Mouse (Mus musculus) liver, embryonic 15.5 days (tissue): ENCODE data around the gene R3hdm1. TPM values are rescaled to one million over a fixed set of nuclear protein-coding genes. Genes with fewer than 3 reads are reported as not detected.
"Not testable (repeated sequence)": the region's sequence is repeated elsewhere in the genome, so short reads cannot be mapped to it uniquely, and the experiment has no call there.

Source experiments
- ATAC-seq: fragments of 200-750 bp; cut with Nextera tagmentation; 2 replicates; pipeline ENCODE4 v1.8.0; 2017; ENCODE audit warnings: moderate number of reproducible peaks, mild to moderate bottlenecking, moderate library complexity; ENCODE audit not compliant: insufficient read depth
- H3K27ac ChIP-seq: fragments of 300-500 bp; sonication (generic); replicated peaks from 2 replicates; pipeline ENCODE4 v1.5.1; 2015; ENCODE audit warnings: mild to moderate bottlenecking, inconsistent platforms
- H3K27me3 ChIP-seq: fragments of 300-500 bp; sonication (generic); 2 replicates; pipeline ENCODE4 v1.6.1; 2015; ENCODE audit warnings: mild to moderate bottlenecking, inconsistent platforms
- H3K36me3 ChIP-seq: fragments of 300-500 bp; sonication (generic); replicated peaks from 2 replicates; pipeline ENCODE4 v1.6.1; 2015; ENCODE audit warnings: moderate library complexity, mild to moderate bottlenecking, inconsistent platforms
- H3K4me1 ChIP-seq: fragments of 300-500 bp; sonication (generic); replicated peaks from 2 replicates; pipeline ENCODE4 v1.6.1; 2015; ENCODE audit warnings: inconsistent platforms
- H3K4me2 ChIP-seq: fragments of 300-500 bp; sonication (generic); 2 replicates; pipeline ENCODE4 v1.6.1; 2015; ENCODE audit warnings: moderate library complexity, mild to moderate bottlenecking, inconsistent platforms
- H3K4me3 ChIP-seq: fragments of 300-500 bp; sonication (generic); replicated peaks from 2 replicates; pipeline ENCODE4 v1.5.1; 2015; ENCODE audit warnings: mild to moderate bottlenecking, inconsistent platforms
- H3K9ac ChIP-seq: fragments of 300-500 bp; sonication (generic); 2 replicates; pipeline ENCODE4 v1.6.1; 2015; ENCODE audit warnings: moderate library complexity, mild to moderate bottlenecking, inconsistent platforms
- H3K9me3 ChIP-seq: fragments of 300-500 bp; sonication (generic); replicated peaks from 2 replicates; pipeline ENCODE4 v1.6.1; 2016; ENCODE audit warnings: inconsistent platforms
- WGBS: fragments of 180-500 bp; shearing (Covaris S2); methylation state at CpG from one replicate; pipeline ENCODE4 v1.1.7; 2015; ENCODE audit warnings: mixed read lengths; ENCODE audit not compliant: insufficient replicate concordance; 5-methylcytosine and 5-hydroxymethylcytosine counted together
- polyA plus RNA-seq: library from polyadenylated mRNA; unstranded; fragments of >200 nt; fragmentation: Nextera tagmentation; extraction: Ambion mirVana; gene quantifications from 2 replicates; pipeline ENCODE4 v1.2.1, GENCODE M21; 2015

Gene R3hdm1
- polyA plus RNA-seq, 1 experiment from 2014 or later = 31.1 TPM

- 75% methylated on average over 2 of the region's 2 CpGs for WGBS
- H3K9me3 ChIP-seq = no peaks in the 10 kb centered on the region
- H3K4me1 ChIP-seq = no peaks in the 10 kb centered on the region; the same call in 1 of the 2 replicates
- no peak overlapping the region for H3K9ac ChIP-seq
- H3K36me3 ChIP-seq = no peaks in the 10 kb centered on the region
- no peak for ATAC-seq
- H3K4me3 ChIP-seq = no peak overlapping the region
- no peaks in the 10 kb centered on the region for H3K27me3 ChIP-seq
- H3K4me2 ChIP-seq = no peak overlapping the region
- H3K27ac ChIP-seq = no peak overlapping the region
Observed at GRCm38 (mm10) chr1:128077788-128078187, 25.3 kb upstream of the R3hdm1 start.

DNA sequence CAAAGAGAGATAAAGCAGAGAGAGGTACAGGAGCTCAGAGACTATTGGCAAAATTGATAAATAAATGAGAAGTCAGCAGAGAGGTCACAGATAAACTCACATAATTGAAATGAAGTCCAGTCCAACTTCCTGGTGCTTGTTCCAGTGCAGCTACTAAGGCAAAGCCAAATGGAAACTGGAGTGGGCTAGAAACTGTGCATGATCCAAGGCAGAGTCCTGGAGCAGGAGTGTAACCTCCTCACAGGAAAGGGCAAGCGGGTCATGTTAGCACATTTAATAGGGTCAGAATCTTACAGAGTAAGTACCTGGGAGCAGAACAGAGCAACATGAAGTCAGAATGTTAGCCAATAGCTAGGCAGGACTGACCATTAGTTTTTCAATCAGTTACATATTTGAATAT, 24.5 kb upstream of the R3hdm1 start:
- Histone ChIP-seq H3K27me3 (no peaks in the 10 kb centered on the region), H3K4me2 (no peak overlapping the region), H3K4me1 (no peaks in the 10 kb centered on the region; the same call in 1 of the 2 replicates), H3K9me3 (no peaks in the 10 kb centered on the region), H3K4me3 (no peak overlapping the region), H3K9ac (no peak overlapping the region), H3K36me3 (no peaks in the 10 kb centered on the region), H3K27ac (no peak overlapping the region)
- no peak for ATAC-seq
- WGBS = 82% methylated on average over 1 of the region's 1 CpGs

DNA sequence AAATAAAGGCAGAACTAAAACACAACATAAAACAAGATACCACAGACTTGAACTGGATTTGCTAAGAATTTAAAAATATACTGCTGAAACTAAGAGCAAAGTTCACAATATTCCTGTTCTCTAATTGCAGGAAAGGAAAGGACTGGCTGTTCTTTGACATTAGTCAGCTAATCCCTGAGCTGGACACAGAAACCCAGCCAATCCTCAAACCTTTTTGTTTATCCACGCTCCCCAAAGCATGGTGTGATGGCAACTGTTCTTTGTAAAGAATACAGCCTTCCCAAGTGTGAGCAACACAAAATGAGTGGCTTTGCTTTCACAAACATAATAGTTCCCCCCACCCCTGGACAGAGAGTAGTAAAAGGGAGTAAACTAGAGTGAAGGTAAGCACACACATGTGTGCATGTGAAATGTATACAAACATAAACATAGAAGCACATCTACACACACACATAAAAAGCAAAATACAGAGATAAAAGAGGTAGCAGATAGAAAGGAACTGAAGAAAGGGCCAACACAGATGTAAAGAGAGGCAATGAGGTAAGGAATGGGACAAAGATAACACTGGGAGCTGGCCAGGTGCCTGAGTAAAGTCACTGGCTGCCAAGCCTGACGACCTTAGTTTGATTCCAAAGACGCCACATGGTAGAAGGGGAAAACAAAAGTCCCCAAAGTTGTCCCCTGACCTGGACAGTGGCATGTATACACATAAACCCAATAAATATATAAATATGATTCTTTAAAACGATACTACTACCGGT, 22.0 kb upstream of the R3hdm1 start:
- no peak overlapping the region for H3K4me2 ChIP-seq
- H3K9me3 ChIP-seq = no peaks in the 10 kb centered on the region
- no peaks in the 10 kb centered on the region; the same call in 1 of the 2 replicates for H3K4me1 ChIP-seq
- no peak overlapping the region for H3K4me3 ChIP-seq
- H3K27ac ChIP-seq = no peak overlapping the region
- H3K36me3 ChIP-seq = no peaks in the 10 kb centered on the region
- no peak overlapping the region for H3K9ac ChIP-seq
- WGBS = 68% methylated on average over 5 of the region's 5 CpGs
- H3K27me3 ChIP-seq = no peaks in the 10 kb centered on the region
- ATAC-seq = no peak

DNA sequence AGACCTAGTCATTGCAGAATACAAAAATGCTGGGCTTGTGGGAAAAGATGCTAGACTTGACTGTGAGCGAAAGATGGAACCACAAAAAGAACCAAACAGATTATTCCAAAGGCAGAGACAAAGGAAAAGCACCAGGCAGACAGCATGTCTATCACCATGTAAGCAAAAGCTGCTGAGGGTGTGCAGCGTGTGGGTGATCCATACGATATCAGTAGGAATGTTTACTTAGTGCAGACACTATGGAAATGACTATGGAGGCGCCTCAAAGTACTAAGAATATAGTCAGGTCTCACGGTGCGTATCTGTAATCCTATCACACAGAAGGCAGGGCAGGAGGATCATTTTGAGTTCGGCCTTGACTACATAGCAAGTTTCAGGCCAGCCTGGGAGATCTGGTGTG, 21.2 kb upstream of the R3hdm1 start:
- H3K4me3 ChIP-seq = no peak overlapping the region
- WGBS = 80% methylated on average over 7 of the region's 7 CpGs
- H3K9me3 ChIP-seq = no peaks in the 10 kb centered on the region
- no peak overlapping the region for H3K9ac ChIP-seq
- no peak overlapping the region for H3K27ac ChIP-seq
- H3K27me3 ChIP-seq = no peaks in the 10 kb centered on the region
- H3K4me2 ChIP-seq = no peak overlapping the region
- no peaks in the 10 kb centered on the region for H3K36me3 ChIP-seq
- H3K4me1 ChIP-seq = no peaks in the 10 kb centered on the region; the same call in 1 of the 2 replicates
- ATAC-seq = no peak

DNA sequence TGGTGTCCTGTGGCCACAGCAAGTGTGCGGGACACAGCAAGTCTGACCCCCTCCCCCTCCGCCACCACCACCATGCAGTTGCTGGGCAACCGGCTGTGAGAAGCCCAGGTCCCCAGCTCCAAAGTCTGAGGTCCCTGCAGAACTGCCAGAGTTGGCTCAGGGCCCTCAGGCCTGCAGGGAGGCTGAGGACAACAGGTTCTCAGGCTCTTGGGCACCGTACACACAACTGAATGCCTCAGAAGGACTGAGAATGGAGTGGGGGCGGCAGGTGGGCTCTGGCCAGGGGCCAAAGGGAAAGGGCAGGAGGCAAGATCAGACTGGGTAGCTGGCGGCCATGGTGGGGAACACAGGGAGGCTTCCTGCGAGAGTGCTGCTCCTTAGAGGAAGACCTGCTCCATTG, 20.3 kb upstream of the R3hdm1 start:
- ATAC-seq = peak; percentile 31
- Histone ChIP-seq H3K4me3 (no peak overlapping the region), H3K4me2 (no peak overlapping the region), H3K36me3 (no peaks in the 10 kb centered on the region), H3K9me3 (no peaks in the 10 kb centered on the region), H3K4me1 (no peaks in the 10 kb centered on the region; the same call in 1 of the 2 replicates), H3K9ac (no peak overlapping the region), H3K27me3 (no peaks in the 10 kb centered on the region), H3K27ac (no peak overlapping the region)
- 82% methylated on average over 7 of the region's 7 CpGs for WGBS

- H3K4me3 ChIP-seq = no peak overlapping the region
- no peaks in the 10 kb centered on the region for H3K27me3 ChIP-seq
- ATAC-seq = no peak
- peaks cover 8% of the 10 kb centered on the region; the same call in 1 of the 2 replicates for H3K4me1 ChIP-seq
- no peak overlapping the region for H3K4me2 ChIP-seq
- H3K36me3 ChIP-seq = peaks cover 19% of the 10 kb centered on the region
- no peak overlapping the region for H3K9ac ChIP-seq
- no peaks in the 10 kb centered on the region for H3K9me3 ChIP-seq
- no peak overlapping the region for H3K27ac ChIP-seq
- 56% methylated on average over 2 of the region's 2 CpGs for WGBS
Observed at GRCm38 (mm10) chr1:128094686-128095085, 8.4 kb upstream of the R3hdm1 start.

DNA sequence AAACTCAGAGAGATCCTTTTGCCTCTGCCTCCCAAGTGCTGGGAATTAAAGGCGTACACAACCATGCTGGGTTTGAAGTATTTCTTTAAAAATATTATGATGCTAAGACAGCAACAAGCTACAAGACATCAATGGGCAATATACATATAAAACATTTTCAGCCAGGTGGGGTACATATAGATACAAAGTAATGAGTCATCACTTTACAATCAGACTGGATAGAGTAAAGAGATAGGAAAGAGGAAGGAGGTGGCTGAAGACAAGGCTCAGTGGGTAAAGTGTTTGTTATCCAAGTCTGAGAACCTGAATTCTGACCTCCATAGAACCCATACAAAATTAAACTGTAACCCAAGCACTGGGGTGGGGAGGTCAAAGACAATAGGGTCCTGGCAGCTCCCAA, 4.8 kb upstream of the R3hdm1 start:
- H3K36me3 ChIP-seq = no peaks in the 10 kb centered on the region
- no peak overlapping the region for H3K4me2 ChIP-seq
- peaks cover 24% of the 10 kb centered on the region for H3K4me1 ChIP-seq
- no peak overlapping the region for H3K9ac ChIP-seq
- ATAC-seq = no peak
- H3K4me3 ChIP-seq = no peak overlapping the region
- no peaks in the 10 kb centered on the region for H3K27me3 ChIP-seq
- WGBS = 73% methylated on average over 1 of the region's 1 CpGs
- no peak overlapping the region for H3K27ac ChIP-seq
- H3K9me3 ChIP-seq = no peaks in the 10 kb centered on the region

GRCm38 (mm10) chr1:128102251-128102640, 855 bp upstream of the R3hdm1 start:
- Histone ChIP-seq H3K27ac (peak overlapping the region; percentile 84), H3K4me3 (peak overlapping the region; percentile 85), H3K9ac (peak overlapping the region; percentile 55), H3K9me3 (no peaks in the 10 kb centered on the region), H3K4me2 (peak overlapping the region; percentile 74), H3K36me3 (no peaks in the 10 kb centered on the region; the same call in 1 of the 2 replicates), H3K4me1 (peaks cover 35% of the 10 kb centered on the region), H3K27me3 (no peaks in the 10 kb centered on the region)
- whole genome bisulfite sequencing = under 1% methylated on average over 15 of the region's 15 CpGs
- ATAC-seq = peak; percentile 25

GRCm38 (mm10) chr1:128103520-128104088, 503 bp downstream of the R3hdm1 start:
- Histone ChIP-seq H3K27me3 (no peaks in the 10 kb centered on the region), H3K27ac (peak overlapping the region; percentile 93), H3K4me1 (peaks cover 36% of the 10 kb centered on the region), H3K36me3 (no peaks in the 10 kb centered on the region; the same call in 1 of the 2 replicates), H3K9me3 (no peaks in the 10 kb centered on the region), H3K4me2 (peak overlapping the region; percentile 64), H3K9ac (peak overlapping the region; percentile 93), H3K4me3 (peak overlapping the region; percentile 85)
- WGBS = under 1% methylated on average over 46 of the region's 47 CpGs
- peak; percentile 54 for ATAC-seq

DNA sequence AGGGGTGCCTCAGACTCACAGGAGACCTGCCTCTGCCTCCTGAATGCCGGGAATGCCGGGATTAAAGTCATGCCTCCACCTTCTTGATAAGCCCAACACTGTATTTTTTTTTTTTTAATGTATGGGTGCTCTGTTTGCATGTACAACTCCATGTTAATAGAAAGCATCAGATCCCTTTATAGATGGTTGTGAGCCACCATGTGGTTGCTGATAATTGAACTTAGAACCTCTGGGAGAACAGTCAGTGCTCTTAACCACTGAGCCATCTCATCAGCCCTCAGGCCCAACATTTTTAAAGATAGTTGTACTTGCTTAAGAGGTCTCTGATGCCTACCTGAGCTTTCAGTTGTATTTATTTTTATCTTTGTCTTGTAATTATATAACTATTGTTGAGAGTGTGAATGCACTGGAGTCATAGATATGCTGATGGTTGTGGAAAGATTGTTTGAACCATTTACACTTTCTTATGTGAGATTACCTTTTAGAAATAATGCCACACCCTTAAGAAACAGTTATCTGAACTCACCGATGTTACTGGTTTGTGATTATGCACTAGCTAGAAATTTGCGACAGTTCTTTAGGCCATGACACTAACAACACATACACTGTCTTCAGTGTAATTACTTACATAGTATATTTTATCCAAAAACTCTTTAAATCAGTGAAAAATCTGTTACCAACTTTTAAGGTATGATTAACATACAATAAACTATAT, 18.0 kb downstream of the R3hdm1 start:
- Histone ChIP-seq H3K4me3 (no peak overlapping the region), H3K4me2 (no peak overlapping the region; the same call in 1 of the 2 replicates), H3K36me3 (no peaks in the 10 kb centered on the region), H3K9ac (no peak overlapping the region), H3K4me1 (peaks cover 11% of the 10 kb centered on the region), H3K9me3 (no peaks in the 10 kb centered on the region), H3K27me3 (no peaks in the 10 kb centered on the region), H3K27ac (no peak overlapping the region)
- WGBS = 34% methylated on average over 4 of the region's 4 CpGs
- peak; percentile 66 for ATAC-seq

GRCm38 (mm10) chr1:128136222-128136621, 33.1 kb downstream of the R3hdm1 start:
- H3K36me3 ChIP-seq, H3K9me3 ChIP-seq: not testable (repeated sequence)

More at GRCm38 (mm10) chr1:128136222-128136621, 33.1 kb downstream of the R3hdm1 start:
- not testable (repeated sequence) for H3K9ac ChIP-seq, H3K4me3 ChIP-seq, H3K4me2 ChIP-seq, H3K27ac ChIP-seq, H3K27me3 ChIP-seq, H3K4me1 ChIP-seq, ATAC-seq
